Mouse (Mus musculus): ENCODE data around the gene Med17.

Med17 gene

GRCm38 (mm10) chr9:15239042-15239925, 40.4 kb downstream of the Med17 start, which contains the start of gene Vstm5:
Vstm5 (plus strand) TSS chr9:15239045.
- intact Hi-C loops (cut with DNase I), result no loop called here

DNA sequence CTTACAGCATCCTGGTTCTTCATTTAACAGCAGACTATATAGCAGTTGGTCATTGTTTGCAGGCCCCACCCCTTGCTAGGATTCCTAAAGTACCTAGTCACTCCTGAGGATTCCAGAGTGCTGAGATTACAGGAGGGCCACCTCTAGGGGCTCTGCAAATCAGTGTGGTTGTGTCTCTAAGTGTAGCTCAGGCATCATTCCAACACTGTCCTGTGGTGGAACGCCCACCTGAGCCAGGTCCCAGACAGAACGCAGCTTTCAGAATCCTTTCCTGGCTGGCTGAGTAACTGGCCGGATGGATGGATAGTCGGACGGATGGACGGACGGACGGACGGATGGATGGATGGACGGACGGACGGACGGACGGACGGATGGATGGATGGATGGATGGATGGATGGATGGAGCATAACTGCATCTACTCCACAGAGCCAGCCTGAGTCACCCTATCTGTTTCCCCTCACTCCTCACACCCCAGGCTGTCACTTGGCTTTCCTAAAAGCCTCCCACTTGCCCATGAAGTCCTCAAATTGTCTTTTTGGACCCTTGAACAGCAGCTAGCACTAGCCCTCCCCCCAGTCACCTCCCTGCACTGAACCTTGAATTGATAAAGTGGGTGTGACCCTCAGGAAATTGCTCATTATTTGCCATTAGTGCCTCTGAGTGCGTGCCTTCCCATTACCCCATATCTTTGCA, 41.3 kb downstream of the Med17 start:
- intact Hi-C loops (cut with DNase I), result no loop called here

- intact Hi-C loops (cut with DNase I), result no loop called here
These were observed 42.0 kb downstream of the Med17 start for GRCm38 (mm10) chr9:15237516-15238296.

GRCm38 (mm10) chr9:15235986-15236385, 43.7 kb downstream of the Med17 start:
- intact Hi-C loops (cut with DNase I), result no loop called here

DNA sequence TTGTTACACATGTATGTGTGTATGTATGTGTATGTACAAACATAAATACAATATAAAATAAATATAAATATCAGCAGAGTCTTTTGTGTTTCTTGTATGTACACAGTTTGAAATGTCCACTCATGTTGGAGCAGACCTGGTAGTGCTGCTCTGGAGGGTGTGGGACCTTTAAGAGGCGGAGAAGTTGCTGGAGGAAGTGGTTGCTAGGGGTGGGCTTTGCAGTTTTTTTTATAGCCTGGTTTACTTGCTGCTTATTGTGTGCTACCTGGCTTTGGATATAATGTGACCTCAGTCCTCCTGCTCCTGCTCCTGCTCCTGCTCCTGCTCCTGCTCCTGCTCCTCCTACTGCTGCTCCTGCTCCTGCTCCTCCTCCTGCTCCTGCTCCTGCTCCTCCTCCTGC, 46.1 kb downstream of the Med17 start:
- intact Hi-C loops (cut with DNase I), result no loop called here

DNA sequence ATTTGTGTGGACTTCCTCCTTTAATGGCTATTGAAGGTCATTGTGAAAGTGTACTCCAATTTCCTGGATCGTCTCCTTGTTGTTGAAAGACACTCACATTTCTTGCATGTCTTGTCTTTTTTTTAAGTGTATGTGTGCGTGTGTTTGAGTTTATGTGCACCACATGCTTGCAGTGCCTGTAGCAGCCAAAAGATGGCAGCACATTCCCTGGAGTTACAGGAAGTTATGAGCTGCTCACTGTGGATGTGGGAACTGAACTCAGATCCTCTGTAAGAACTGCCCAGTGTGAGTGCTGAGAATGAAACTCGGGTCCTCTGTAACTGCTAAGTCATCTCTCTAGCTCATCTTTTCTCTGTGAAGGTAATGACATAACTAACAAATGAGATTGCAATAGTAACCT, 47.3 kb downstream of the Med17 start:
- intact Hi-C loops (cut with DNase I), result no loop called here

- intact Hi-C loops (cut with DNase I), result no loop called here
These were observed 54.8 kb downstream of the Med17 start for GRCm38 (mm10) chr9:15224912-15225311.

DNA sequence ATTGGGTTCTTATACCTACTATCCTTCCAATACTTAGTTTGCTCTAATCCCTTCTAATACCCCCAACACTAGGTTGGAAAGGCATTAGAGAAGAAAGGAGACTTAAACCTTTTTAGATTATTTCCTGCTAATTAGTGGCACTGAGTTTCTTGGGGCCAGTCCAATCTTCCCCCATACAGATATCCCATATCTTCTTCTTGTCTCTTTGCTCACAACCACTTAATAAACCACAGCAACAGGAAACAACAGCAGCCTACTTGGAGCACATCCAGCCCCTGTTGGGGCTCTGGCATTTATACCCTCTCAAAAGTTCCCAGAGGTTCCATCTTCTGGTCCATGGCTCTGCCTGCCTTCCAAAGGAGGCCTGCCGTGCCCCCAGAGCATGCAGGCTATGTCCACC, 66.0 kb downstream of the Med17 start:
- intact Hi-C loops (cut with DNase I), result loop anchor here (5.0 kb wide), 1 partner anchor 181 kb away; no protein-coding TSS in a partner anchor

GRCm38 (mm10) chr9:15211876-15212275, 67.9 kb downstream of the Med17 start:
- intact Hi-C loops (cut with DNase I), result loop anchor here (5.0 kb wide), 1 partner anchor 180 kb away; no protein-coding TSS in a partner anchor

Small RNA genes lying within 50 kb of the gene (microRNA-seq; reads per million reads assigned to microRNA genes)
- gene Gm49349 (0 to 0.11 reads per million in 2 experiments), gene mmu-mir-7650 (0 to 0.11 reads per million in 2 experiments)

Measured in adrenal gland (tissue).